Mouse (Mus musculus) megakaryocyte, adult 5-6 weeks (primary cell): ENCODE measurements around the gene Rdh7. TPM values are rescaled to one million over a fixed set of nuclear protein-coding genes. Genes with fewer than 3 reads are reported as not detected.
"Not testable (repeated sequence)": the region's sequence is repeated elsewhere in the genome, so short reads cannot be mapped to it uniquely, and the experiment has no call there.

Experiments used
- ATAC-seq: 2 replicates; pipeline ENCODE4 v1.8.0; 2016; ENCODE audit warnings: mild to moderate bottlenecking, inconsistent platforms; ENCODE audit not compliant: poor library complexity, severe bottlenecking
- total RNA-seq, 2 experiments: library from RNA; stranded (forward) in 1 of 2; stranded (reverse) in 1 of 2; fragments of 153-499, 151-499 nt in 1 of 2; fragments of 221-1000, 200-1000 nt in 1 of 2; gene quantifications; 2 replicates each; pipeline versions ENCODE4 v1.2.3 to v1.2.4; 2015 to 2017

Rdh7 gene
- total RNA-seq (2015) = not detected in 2 replicates
- not detected in 2 replicates for total RNA-seq (2017)

DNA sequence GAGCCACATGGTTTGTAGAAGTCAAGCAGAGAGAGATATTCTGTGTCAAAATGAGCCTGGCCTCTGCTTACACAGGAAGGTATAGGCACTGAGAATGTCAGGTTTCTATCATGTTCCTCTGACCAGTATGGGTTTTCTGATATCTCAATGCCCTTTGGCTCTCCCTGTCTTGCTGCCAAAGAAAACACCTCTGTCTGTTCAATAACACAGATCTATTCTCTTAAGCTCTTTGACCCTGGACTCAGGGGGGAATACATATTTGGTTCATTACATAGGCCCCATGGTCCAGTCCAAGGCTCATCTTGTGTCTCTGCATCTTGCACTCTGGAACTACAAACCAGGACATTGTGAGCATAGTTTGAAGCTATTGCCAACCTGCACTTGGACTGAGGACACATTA, at the start of gene Rdh7:
Gene Rdh7, minus strand, starts transcription at position 213 of the 400 bp plus-strand sequence.
- ATAC-seq = no peak

DNA sequence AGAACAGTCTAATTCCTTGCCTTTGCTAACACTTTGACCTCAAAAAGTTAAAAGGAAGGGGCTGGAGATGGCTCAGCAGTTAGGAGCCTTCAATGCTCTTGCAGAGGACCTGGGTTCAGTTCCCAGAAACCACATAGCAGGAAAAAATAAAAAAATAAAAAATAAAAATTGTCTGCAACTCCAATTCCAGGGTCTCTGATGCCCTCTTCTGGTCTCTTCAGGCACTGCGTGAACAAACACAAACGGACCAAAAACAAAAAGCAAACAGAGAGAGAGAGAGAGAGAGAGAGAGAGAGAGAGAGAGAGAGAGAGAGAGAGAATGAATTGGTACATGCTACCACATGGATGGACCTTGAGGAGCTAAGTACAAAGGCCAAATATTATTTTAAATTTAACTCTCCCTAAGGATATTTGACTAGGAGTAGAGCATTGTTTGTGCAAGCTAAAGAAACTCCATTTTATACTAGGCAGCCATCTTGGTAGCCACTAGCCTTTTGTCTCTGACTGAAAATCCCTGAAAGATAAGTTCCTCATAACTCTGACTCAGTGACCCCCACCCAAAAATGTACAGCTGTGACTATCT, 48.9 kb upstream of the Rdh7 start:
- peak; percentile 69 for ATAC-seq

DNA sequence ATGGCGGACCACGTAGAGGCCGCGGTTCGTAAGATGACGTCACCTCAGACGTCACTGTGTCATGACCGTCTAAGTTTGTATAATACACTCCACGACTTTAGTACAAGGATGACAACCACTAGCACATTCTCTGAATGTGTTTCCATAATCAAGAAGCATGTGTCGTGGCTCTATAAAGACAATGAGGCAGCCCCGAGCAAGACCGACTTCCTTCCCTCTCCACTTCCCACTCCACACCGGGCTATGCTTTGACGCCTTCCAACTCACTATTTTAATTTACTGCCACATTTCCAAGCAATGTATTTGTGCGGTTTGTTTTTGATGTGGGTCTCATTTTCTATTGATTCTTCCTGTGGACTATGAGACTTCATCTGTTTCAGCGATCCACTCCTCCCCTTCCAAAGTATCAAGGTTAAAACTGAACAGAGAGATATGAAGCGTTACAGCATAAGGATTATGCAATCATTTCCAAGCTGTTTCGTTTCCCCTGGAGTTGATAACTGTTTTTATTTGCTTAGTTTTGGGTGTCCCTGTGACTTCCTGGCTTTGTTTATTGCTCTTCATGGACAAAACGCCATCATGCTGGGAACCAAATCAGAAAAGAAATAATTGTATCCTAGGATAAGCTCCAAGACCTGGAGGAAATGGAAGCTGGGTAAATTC, 48.3 kb upstream of the Rdh7 start:
- peak; percentile 83 for ATAC-seq

DNA sequence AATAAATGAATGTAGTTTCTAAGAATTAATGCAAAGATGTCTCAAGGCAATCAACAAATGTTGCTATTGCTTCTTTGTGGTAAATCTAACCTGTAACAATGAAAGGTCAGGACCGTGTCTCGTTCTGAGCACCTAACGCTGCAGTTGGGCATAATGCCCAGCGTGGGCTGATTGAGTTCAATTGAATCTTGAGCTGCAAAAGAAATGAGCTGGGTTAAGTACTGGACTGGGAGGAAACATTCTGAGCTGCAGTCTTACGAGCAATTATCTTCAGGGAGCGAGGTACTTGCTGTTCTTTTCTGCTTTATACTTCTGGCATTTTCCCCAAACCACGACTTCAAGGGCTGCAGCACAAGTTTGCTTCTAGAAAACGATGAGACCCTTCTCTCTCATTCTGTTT, 47.7 kb upstream of the Rdh7 start:
- ATAC-seq = no peak

DNA sequence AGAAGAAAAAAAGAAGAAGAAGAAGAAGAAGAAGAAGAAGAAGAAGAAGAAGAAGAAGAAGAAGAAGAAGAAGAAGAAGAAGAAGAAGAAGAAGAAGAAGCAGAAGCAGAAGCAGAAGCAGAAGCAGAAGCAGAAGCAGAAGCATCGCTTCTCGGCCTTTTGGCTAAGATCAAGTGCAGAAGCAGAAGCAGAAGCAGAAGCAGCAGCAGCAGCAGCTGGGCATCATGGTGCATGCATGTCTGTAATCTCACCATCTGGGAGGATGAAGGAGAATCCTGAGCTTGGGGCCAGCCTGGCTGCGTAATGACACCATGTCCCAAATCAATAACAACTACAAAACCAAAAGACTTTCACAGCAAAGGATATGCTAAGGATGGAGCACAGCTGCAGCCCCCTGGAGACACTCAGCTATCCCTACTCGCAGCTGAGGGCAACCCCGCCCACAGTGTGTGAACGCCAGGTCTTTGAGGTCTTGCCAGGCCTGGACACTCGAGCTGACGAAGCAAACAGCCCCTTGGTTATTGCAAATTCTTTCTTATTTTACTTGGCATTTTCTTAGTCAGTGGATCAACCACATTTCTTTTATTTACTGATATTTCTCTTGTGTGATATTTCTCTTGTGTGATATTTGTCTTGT, 43.8 kb upstream of the Rdh7 start:
- peak; percentile 70 for ATAC-seq

DNA sequence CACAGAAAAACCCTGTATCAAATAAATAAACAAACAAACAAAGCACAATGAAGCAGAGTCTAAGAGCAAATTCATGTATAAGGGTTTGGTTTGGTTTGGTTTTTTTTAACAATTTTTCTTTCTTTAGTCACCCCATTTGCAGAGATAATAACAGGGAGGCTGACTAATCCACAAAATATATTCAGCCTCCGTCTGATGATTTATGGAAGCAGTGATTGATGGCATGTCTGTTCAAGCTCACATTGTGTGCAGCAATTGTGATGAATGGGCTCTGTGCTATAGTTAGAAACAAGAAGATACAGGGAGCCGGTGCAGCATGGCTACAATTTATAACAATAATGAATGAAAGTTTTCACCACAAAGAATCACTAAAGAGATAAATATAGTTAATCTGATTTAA, 39.1 kb upstream of the Rdh7 start:
- no peak for ATAC-seq

DNA sequence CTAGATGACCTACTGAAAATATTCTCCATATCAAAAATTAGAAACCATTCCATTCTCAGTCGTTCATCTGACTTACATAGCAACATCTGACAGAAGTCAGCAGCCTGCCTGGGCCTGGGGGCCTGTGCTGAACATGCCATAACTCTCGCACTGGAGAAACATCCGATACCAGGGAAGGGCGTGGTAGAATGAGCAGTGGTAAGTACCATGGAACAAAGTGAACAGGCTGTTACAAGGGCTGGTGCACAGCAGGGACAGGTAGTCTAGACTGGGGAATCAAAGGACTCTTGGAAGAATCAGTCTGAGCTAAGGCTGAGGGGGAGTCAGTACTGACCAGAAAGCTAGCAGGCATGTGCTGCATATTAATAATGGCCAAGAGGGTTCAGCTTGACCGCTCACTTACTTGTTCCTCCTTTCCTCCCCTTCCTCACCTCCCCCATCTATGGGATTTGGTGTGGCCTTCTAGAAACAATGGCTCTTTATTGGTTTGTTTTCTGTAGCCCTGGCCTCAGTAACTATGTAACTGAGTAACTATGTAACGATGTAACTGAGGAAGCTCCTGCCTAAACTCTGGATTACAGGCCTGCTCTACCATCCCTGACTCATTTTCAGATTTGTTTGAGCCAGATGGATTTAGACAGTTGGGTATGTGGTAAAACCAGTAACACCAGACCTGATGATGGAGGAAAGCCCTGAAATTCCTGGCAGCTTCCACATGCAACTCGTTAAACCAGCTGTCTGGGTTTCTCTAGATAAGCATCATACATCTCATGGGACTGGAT, 36.2 kb upstream of the Rdh7 start:
- no peak for ATAC-seq

DNA sequence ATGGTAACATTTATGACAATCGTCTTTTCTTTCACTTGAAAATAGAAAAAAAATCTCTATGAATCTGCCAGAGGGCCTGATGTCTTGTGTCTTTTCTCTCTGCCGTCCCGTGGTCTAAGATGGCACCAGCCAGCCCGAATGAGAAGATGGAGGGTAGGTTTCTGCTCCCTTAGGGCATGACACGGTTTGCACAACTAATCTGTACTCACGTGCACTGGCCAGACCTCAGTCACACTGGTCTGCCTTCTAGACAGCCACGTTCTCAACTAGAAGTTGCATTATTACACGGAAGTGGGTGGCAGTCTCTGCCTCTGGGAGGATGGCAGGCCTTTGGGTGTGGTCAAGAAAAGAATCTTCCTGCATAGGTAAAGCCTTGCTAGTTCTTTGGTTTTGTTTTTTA, 34.4 kb upstream of the Rdh7 start:
- no peak for ATAC-seq

DNA sequence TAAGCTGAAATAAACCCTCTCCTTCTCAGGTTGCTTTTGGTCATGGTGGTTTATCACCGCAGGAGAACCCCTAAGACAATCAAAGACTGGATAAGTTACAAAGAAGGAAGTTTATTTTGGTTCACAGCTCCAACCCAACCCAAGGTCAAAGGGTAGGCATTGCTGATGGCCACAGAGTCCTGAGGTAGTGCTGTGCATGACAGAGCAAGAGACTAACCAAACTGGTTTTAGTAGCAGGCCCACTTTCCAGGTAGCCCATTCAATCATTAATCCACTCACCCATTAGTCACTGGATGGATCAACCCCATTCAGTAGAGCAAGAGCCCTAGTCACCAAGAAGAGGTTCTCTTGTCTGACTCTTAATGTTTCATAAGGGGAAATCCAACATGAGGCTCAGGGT, 33.6 kb upstream of the Rdh7 start:
- ATAC-seq = no peak

DNA sequence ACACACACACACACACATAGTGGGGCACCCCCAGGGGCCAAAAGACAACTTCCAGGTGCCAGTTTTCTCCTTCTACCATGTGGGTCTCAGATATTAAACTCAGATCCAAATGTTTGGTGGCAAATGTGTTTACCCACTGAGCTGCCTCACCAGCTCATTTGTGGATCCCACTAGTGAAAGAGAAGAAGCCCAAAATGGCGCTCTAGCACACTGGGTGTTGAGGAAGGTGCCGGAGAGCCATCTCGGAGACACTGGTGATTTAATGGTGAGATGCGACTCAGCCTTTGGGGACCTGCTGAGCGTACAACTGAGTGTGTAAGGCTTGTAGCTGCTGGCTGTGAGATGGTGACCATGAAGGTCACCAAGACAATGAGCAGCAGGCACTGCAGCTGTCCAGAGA, 29.0 kb upstream of the Rdh7 start:
- ATAC-seq = no peak

DNA sequence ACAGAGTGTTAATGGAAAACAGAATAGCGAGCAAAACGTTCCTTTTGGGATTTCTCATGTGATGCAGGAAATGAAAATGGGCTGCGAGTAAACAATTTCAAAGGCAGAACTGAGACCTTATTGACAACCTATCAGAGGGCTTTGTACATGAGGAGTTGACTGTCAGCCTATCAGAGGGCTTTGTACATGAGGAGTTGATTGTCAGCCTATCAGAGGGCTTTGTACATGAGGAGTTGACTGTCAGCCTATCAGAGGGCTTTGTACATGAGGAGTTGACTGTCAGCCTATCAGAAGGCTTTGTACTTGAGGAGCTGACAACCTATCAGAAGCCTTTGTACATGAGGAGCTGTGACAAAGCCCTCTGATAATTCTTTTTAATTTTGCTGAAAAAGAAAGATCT, 28.6 kb upstream of the Rdh7 start:
- ATAC-seq = not testable (repeated sequence)

DNA sequence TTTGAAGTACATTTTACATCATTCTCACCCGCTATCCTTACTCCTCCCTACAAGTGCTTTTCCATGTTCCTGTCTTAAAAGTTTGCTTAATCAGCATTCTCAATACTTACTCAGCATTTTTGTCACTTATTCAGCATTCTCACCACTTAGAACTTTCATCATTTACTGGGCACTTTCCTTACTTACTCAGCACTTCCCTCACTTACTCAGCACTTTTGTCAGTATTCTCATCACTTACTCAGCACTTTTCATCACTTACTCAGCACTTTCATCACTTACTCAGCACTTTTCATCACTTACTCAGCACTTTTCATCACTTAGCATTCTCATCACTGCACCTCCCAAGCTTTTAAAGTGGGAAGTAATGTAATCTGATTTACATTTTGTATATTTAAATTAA, 27.0 kb upstream of the Rdh7 start:
- ATAC-seq = no peak

DNA sequence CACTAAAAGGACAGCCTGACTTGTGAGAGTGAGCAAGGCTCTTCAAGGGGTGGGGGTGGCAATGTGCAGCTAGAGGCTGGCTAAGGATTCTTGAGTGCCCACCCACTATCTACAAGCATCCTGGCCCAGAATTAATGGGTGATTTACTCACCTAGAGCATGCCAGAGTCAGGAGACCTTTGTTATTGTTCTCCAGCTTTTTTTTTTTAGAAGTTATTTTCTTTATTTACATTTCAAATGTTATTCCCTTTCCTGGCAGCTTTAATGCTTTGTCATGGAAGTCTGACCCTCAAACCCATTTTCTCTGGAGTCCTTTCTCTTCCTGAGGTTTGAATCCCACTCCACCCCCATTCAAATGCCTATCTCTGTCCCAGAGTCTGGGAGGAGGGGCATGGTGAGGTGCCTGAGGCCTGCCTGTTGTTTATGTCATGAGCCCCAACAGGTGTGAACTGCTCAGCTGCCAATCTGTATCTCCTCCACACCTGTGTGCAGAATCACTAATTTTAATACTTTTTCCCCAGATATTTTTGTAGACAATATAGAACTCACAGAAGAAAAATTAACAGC, 18.9 kb upstream of the Rdh7 start:
- no peak for ATAC-seq

DNA sequence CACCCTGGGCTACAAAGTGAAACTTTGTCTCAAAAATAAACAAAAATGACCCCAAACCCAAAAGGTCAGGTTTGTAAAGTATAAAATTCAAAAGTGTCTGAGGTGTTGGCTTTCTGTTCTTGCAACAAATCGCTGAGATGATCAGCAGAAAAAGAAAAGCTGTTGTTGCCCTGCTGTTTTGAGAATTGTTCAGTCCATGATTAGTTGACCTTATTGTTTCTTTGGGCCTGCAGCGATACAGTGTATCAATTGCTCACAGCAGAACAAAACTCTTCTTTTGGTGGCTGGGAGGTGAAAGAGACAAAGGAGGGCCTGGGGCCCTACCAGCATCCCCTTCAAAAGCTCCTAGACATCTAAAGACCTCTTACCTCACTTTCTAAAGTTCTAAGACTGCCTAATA, 17.5 kb upstream of the Rdh7 start:
- ATAC-seq = no peak

DNA sequence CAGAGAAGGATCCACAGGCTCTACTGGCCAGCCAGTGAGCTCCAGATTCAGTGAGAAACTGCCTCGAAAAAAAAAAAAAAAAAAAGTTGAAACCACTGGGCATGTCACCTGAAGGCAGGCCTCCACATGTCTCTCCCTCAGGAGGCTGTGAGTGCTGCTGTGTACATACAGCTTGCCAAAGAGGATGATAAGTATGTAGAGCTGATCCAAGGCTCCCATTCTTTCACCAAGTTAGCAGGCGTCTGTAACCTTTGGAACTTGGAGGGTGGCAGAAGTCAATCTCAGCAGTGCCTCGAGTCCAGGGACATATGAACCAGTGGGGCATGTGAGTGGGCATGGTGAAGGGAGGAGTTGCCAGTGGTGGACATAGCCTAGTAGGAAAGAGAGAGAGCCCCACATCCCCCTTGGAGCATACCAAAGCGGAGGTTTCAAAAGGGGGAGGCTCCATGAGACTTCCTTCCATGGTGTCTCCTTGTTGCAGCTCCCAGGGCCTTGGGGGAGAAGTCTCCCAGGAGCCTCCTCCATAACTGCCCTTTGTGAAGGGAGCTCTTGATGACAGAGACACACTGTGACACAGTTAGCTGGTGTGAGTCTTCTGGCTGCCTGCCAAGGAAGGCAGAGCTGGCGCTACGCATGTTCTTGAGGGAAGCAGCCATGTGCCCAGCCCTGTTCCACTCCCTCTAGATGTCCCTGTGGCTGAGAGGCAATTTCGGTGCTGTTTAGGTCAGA, 16.3 kb upstream of the Rdh7 start:
- no peak for ATAC-seq

DNA sequence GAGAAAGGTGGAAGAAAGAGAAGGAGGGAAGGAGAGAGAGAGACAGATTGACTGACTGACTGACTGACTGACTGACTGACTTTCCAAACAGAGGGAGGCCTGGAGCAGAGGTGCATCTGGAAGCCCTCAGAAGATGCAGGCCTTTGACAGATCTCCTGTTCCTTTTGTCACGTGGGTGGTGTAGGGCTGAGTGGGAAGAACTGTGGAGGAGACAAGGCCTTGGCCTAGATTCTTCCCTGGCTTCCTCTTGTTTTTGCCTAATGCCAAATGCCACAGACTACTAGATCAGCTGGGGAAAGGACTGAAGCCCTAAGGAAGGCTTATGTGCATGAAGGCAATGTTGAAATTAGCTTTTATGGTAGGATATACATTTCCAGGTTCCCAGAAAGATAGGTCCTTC, 14.5 kb upstream of the Rdh7 start:
- no peak for ATAC-seq

DNA sequence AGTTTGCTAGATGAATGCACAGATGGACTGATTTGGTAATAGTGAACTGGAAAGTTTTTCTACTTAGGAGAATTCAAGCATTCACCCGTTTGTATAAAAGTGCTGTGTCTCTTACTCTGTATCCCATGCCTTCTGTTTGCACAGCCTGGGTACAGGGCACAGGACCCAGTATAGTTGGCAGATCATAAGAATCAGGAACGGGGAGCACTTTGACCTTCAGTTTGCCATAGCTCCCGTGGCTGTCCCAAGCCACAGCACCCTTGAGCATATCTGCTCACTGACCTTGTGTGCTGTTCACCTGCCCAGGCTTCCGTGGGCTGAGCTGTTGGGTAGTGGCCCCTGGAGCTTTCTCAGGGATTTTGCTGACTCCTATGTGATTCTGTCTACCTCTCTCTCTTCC, 13.1 kb upstream of the Rdh7 start:
- ATAC-seq = no peak

DNA sequence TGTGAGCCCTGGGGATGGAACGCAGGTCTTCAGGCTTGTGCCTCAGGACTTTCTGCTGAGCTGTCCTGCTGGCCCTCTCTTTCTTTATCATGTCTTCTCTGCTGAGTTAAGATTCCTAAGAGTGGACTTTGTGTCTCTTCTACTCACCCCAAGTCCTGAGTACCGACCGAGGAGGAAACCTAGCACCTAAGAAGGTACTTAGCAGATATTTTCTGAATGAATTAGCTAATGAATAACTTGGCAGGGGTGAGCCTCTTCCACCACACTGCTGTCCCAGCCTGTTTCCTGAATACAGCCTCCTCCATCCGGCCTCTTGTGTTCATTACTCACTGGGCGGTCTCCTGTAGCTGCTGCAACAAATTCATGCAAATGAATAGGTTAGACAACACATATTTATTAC, 11.2 kb upstream of the Rdh7 start:
- no peak for ATAC-seq

DNA sequence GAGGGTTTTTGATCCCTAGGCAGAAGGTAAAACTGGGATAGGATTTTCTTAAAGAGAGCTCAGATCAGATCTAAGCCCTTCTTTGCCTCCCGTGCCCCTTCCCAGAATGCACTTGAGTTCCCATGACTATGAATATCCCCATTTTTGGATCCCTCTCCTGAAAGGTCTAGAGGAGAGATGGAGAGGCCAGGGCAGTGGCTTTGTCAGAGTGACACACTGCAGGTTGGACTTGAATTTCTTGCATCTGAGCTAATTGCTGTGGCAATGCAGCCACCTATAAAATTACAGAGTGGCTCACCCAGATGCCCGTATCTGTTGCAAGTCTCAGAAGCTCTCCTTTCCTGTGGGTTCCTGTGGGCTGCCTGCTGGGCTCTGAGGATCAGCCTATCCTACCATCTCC, 9.6 kb upstream of the Rdh7 start, which contains the start of gene Sdr9c7:
Gene Sdr9c7, plus strand, starts transcription at position 301 of the 400 bp plus-strand sequence.
- no peak for ATAC-seq

DNA sequence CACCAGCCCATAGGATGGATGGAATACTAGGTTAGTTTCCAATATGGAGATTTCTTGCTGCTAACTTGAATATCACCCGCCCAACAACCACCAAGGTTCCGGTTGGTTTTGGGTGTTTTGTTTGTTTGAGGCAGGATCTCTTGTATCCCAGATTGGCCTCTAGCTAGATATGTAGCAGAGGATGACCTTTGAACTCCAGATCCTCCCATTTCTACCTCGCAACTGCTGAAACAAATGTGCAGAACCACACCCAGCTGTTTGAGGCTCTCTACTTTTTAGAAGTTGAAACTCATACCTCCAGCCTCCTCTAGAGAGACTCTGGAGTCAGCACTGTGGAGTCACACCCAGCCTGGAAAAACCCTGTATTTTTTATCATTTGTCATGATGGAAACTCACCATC, 8.9 kb upstream of the Rdh7 start:
- ATAC-seq = no peak

DNA sequence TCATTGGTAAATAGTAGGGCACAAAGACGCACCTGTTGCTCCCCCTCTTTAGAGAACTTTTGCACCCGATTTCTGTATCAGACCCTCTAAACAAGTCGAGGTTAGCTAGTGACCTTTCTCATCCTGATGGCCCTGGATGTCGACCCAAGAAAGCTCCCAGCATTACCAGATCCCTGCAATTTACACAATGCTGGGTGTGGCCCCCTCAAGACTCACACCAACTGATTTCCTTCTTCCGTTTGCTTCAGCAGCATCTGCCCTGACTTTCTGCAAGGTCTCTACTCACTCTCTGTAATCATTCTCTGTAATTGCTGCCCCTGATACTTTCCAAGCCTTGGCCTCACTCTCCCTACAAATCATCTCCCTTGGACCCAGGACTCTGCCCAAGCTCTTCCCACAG, 8.1 kb upstream of the Rdh7 start:
- no peak for ATAC-seq
